Mouse (Mus musculus) lung, adult 2 months (tissue): ENCODE results near the gene Napsa.

Experiments used
- CTCF ChIP-seq: fragments of 200-500 bp; IDR thresholded peaks from 2 replicates; pipeline ENCODE4 v1.5.1; 2011; ENCODE audit warnings: mild to moderate bottlenecking, low read length, control low read depth; ENCODE audit not compliant: insufficient read depth
- POLR2A ChIP-seq: fragments of 200-500 bp; IDR thresholded peaks from 2 replicates; pipeline ENCODE4 v1.6.1; 2011; ENCODE audit warnings: low read depth, mild to moderate bottlenecking, control low read depth, low read length, borderline replicate concordance; ENCODE audit errors: extremely low read depth

DNA sequence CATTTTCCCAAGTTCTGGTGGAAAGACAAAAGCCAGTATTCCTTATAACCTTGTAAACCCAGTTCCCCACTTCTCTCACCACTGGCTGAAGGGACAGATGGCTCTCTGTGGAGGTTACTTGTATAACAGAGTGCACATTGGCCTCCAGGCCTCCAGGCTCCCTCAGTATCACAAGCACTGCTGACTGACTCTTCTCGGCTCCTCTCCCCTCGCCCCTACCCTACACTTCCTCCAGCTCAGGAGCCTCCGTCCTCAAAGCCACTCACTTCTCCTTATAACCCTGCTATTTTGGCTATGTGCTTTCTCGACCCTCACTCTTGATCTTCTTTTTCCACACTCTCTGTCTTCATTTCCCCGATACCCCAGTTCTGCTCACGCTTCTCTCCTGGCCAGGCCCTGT lies 6.8 kb upstream of the Napsa start:
- TF ChIP-seq CTCF, result no peak
- TF ChIP-seq POLR2A, result no peak
